In genomic region chr16:66602686-66603085, GRCm38 (mm10) we compare ENCODE assay signal across 24 mouse cellular contexts.
"Had no signal": no experiment of that assay in that cellular context is flagged by ENCODE, and none has a peak within 500 bp of the region (broad histone marks: within the 10 kb centered on the region; RNA-seq: fewer than 3 reads in every experiment).

No protein-coding gene starts in this region.

- H3K27ac ChIP-seq: heart, adult 2 months; heart, embryonic 13.5 days; heart, embryonic 15.5 days; hindbrain, embryonic 13.5 days; hindbrain, embryonic 15.5 days; hindbrain, postnatal 0 days; limb, embryonic 13.5 days; limb, embryonic 15.5 days; liver, embryonic 12.5 days; liver, embryonic 14.5 days had no signal

- H3K9ac ChIP-seq: heart, embryonic 13.5 days; heart, embryonic 15.5 days; hindbrain, embryonic 13.5 days; hindbrain, embryonic 15.5 days; limb, embryonic 13.5 days; limb, embryonic 15.5 days; liver, embryonic 12.5 days; liver, embryonic 14.5 days had no signal

- ATAC-seq: hindbrain, postnatal 0 days; intestine, embryonic 16.5 days; liver, embryonic 12.5 days had no signal

- H3K4me3 ChIP-seq: heart, adult 2 months; heart, embryonic 13.5 days; heart, embryonic 15.5 days; hindbrain, embryonic 13.5 days; hindbrain, embryonic 15.5 days; limb, embryonic 13.5 days; limb, embryonic 15.5 days; liver, embryonic 12.5 days had no signal

- H3K4me1 ChIP-seq: heart, embryonic 13.5 days; heart, embryonic 15.5 days; hindbrain, embryonic 15.5 days; limb, embryonic 13.5 days; limb, embryonic 15.5 days; liver, embryonic 12.5 days had no signal

- H3K27me3 ChIP-seq: heart, embryonic 13.5 days; heart, embryonic 15.5 days; hindbrain, embryonic 13.5 days; hindbrain, embryonic 15.5 days; limb, embryonic 13.5 days; limb, embryonic 15.5 days; liver, embryonic 12.5 days had no signal

- H3K9me3 ChIP-seq: heart, embryonic 13.5 days; heart, embryonic 15.5 days; hindbrain, embryonic 13.5 days; hindbrain, embryonic 15.5 days; limb, embryonic 13.5 days; limb, embryonic 15.5 days; liver, embryonic 12.5 days had no signal

- H3K36me3 ChIP-seq: heart, embryonic 13.5 days; heart, embryonic 15.5 days; hindbrain, embryonic 13.5 days; hindbrain, embryonic 15.5 days; limb, embryonic 13.5 days; limb, embryonic 15.5 days; liver, embryonic 12.5 days had no signal

- H3K4me2 ChIP-seq: heart, embryonic 11.5 days; heart, embryonic 13.5 days; heart, embryonic 15.5 days; hindbrain, embryonic 13.5 days; hindbrain, embryonic 15.5 days; limb, embryonic 13.5 days; limb, embryonic 15.5 days; liver, embryonic 12.5 days had no signal

- DNase-seq: gastrocnemius, postnatal 14 days; gastrocnemius, postnatal 36 days; heart, adult 11 months; heart, adult 2 months; heart, postnatal 14 days; heart, postnatal 36 days; kidney, adult 11 months; kidney, adult 8-10 months; kidney, postnatal 14 days; kidney, postnatal 36 days; layer of hippocampus, adult 9-11 months; layer of hippocampus, postnatal 36 days; left cerebral cortex, postnatal 4 days had no signal
